Comparison of ENCODE assay signal across 13 mouse cellular contexts in the genomic region with DNA sequence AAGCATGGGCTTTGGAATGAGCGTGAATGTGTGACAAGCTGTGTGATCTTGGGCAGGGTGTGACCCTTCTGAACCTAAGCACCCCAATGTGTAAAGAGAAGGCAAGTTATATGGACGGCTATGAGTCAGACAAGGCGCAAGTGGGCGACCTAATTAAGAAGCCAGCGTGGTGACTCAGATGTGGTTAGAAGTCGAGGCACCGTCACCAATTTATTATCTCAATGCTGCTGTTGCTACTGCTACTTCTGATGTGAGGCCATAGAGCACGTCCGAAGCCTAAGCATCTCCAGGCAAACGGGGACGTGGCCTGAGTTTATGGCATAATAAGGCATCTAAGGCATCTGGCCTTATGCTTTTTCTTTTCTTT.
A peak's percentile ranks its signal among the peaks of the same experiment; 100 is the strongest.
DNase-seq lines count a peak whose midpoint lies in the region; ATAC-seq and TF ChIP-seq lines count a peak whose summit lies in the region.
"Had no signal": no experiment of that assay in that cellular context is flagged by ENCODE, and none has a peak within 500 bp of the region (broad histone marks: within the 10 kb centered on the region; RNA-seq: fewer than 3 reads in every experiment).

No protein-coding gene starts in this region.

- H3K4me3 ChIP-seq in thymus, adult 2 months (ENCODE audit: control insufficient read depth, insufficient read depth, low read length), result no peak overlapping the region
- H3K4me3 ChIP-seq in CH12.LX (replicated peaks in 1 of 3; ENCODE audit: low read depth in 2 of 3, low read length in 2 of 3, poor library complexity in 1 of 3), result no peak overlapping the region
- H3K4me3 ChIP-seq in olfactory bulb, adult 2 months (ENCODE audit: insufficient read depth, low read depth, low read length), result no peak overlapping the region
- H3K4me3 ChIP-seq in kidney, embryonic 16.5 days (ENCODE audit: low read length), result no peak overlapping the region
- H3K4me3 ChIP-seq: heart, embryonic 13.5 days; liver, embryonic 12.5 days had no signal

- no peak for TF ChIP-seq RAD21 in CH12.LX (IDR thresholded peaks at IDR 0.05; ENCODE audit: low read depth, low read length)

- peak overlapping the region; percentile 94 for H3K27ac ChIP-seq in thymus, adult 2 months (ENCODE audit: control insufficient read depth, insufficient read depth, low read length)
- H3K27ac ChIP-seq in CH12.LX (ENCODE audit: insufficient read depth, low read depth), result no peak overlapping the region
- H3K27ac ChIP-seq in olfactory bulb, adult 2 months (ENCODE audit: insufficient read depth, low read depth, low read length), result peak overlapping the region; percentile 60
- H3K27ac ChIP-seq in kidney, embryonic 16.5 days (ENCODE audit: low read length), result no peak overlapping the region
- H3K27ac ChIP-seq: heart, embryonic 13.5 days; liver, embryonic 12.5 days had no signal

- in situ Hi-C loops in CH12.LX (cut with MboI; ENCODE audit: low pct_ligation_motif_present, low pct_unique_long_range_greater_than_20kb, low sequenced_read_pairs), result no loop called here

- no peaks in the 10 kb centered on the region for H3K79me2 ChIP-seq in CH12.LX (replicated peaks; ENCODE audit: control insufficient read depth, extremely low read depth, insufficient read depth, poor library complexity, severe bottlenecking)

- no peak overlapping the region for H3K4me2 ChIP-seq in CH12.LX (ENCODE audit: insufficient read depth, low read depth, poor library complexity, severe bottlenecking)
- H3K4me2 ChIP-seq in kidney, embryonic 16.5 days (replicated peaks; ENCODE audit: low read depth, low read length), result no peak overlapping the region
- H3K4me2 ChIP-seq: heart, embryonic 13.5 days; liver, embryonic 12.5 days had no signal

- H3K9ac ChIP-seq in CH12.LX (ENCODE audit: insufficient read depth, low read depth), result no peak overlapping the region
- H3K9ac ChIP-seq in kidney, embryonic 16.5 days (replicated peaks; ENCODE audit: low read length), result no peak overlapping the region
- H3K9ac ChIP-seq: heart, embryonic 13.5 days; liver, embryonic 12.5 days had no signal

- H3K36me3 ChIP-seq in thymus, adult 2 months (ENCODE audit: control insufficient read depth, insufficient read depth, low read length), result no peaks in the 10 kb centered on the region
- no peaks in the 10 kb centered on the region for H3K36me3 ChIP-seq in CH12.LX (replicated peaks in 1 of 2; ENCODE audit: control insufficient read depth in 1 of 2, insufficient read depth in 1 of 2, low read length in 1 of 2)
- no peaks in the 10 kb centered on the region for H3K36me3 ChIP-seq in kidney, embryonic 16.5 days (ENCODE audit: insufficient read depth, low read length)
- H3K36me3 ChIP-seq: heart, embryonic 13.5 days; liver, embryonic 12.5 days had no signal

- TF ChIP-seq POLR2A in thymus, adult 2 months (IDR thresholded peaks at IDR 0.05; ENCODE audit: control insufficient read depth, extremely low read depth, insufficient read depth, low read length, poor library complexity), result no peak
- TF ChIP-seq POLR2A in CH12.LX (IDR thresholded peaks at IDR 0.05; ENCODE audit: low read depth, low read length), result no peak
- no peak for TF ChIP-seq POLR2A in olfactory bulb, adult 2 months (IDR thresholded peaks at IDR 0.05; ENCODE audit: insufficient read depth, low read depth, low read length)

- no peaks in the 10 kb centered on the region for H3K9me3 ChIP-seq in CH12.LX (replicated peaks; ENCODE audit: low read length)
- H3K9me3 ChIP-seq in kidney, embryonic 16.5 days (ENCODE audit: low read length), result no peaks in the 10 kb centered on the region
- H3K9me3 ChIP-seq: heart, embryonic 13.5 days; liver, embryonic 12.5 days had no signal

- H3K4me1 ChIP-seq in thymus, adult 2 months (replicated peaks; ENCODE audit: control insufficient read depth, insufficient read depth, low read length), result peaks cover 72% of the 10 kb centered on the region
- H3K4me1 ChIP-seq in CH12.LX (ENCODE audit: control insufficient read depth in 1 of 2, insufficient read depth in 2 of 2), result peaks cover 2 to 50% of the 10 kb centered on the region in 2 experiments; a peak in 3 of 4 replicates
- H3K4me1 ChIP-seq in olfactory bulb, adult 2 months (ENCODE audit: control insufficient read depth, insufficient read depth, low read length), result peaks cover 54% of the 10 kb centered on the region
- peaks cover 33% of the 10 kb centered on the region for H3K4me1 ChIP-seq in kidney, embryonic 16.5 days (ENCODE audit: insufficient read depth, low read length)

- DNase-seq in thymus, adult 2 months, result peak; percentile 22
- no peak for DNase-seq in thymus, postnatal 10 days (ENCODE audit: low spot score in 2 of 2)
- peak; percentile 15 for DNase-seq in CH12.LX (ENCODE audit: extremely low read depth)
- peak; percentile 11 for DNase-seq in c-Kit-positive CD71-positive TER-119-positive erythroid progenitor cells, embryonic 14.5 days (ENCODE audit: low spot score)
- no peak for DNase-seq in frontal cortex, postnatal 25 days (ENCODE audit: low spot score in 2 of 2)
- DNase-seq in urinary bladder, postnatal 10 days (ENCODE audit: low spot score), result no peak
- DNase-seq: adrenal gland, postnatal 10 days; cerebellum, adult 2 months; kidney, postnatal 4 days had no signal

- TF ChIP-seq CTCF in thymus, adult 2 months (IDR thresholded peaks at IDR 0.05; ENCODE audit: borderline replicate concordance, control insufficient read depth, extremely low read depth, insufficient read depth, low read length, poor library complexity), result no peak
- no peak for TF ChIP-seq CTCF in CH12.LX (conservative IDR thresholded peaks at IDR 0.05 in 1 of 2, IDR thresholded peaks at IDR 0.05 in 1 of 2; ENCODE audit: low read depth in 2 of 2, low read length in 2 of 2)
- TF ChIP-seq CTCF in olfactory bulb, adult 2 months (IDR thresholded peaks at IDR 0.05; ENCODE audit: insufficient read depth, low read depth, low read length), result no peak

- H3K27me3 ChIP-seq in thymus, adult 2 months (ENCODE audit: control insufficient read depth, insufficient read depth, low read length), result no peaks in the 10 kb centered on the region
- no peaks in the 10 kb centered on the region for H3K27me3 ChIP-seq in CH12.LX (replicated peaks)
- H3K27me3 ChIP-seq in kidney, embryonic 16.5 days (ENCODE audit: insufficient read depth, low read length), result no peaks in the 10 kb centered on the region
- H3K27me3 ChIP-seq: heart, embryonic 13.5 days; liver, embryonic 12.5 days had no signal

- dilution Hi-C loops in CH12.LX (cut with MboI; ENCODE audit: extremely low pct_ligation_motif_present, extremely low pct_unique_long_range_greater_than_20kb, low sequenced_read_pairs), result no loop called here

- 39% methylated on average over 11 of the region's 11 CpGs for WGBS in thymus, adult 2 months
- 35% methylated on average over 11 of the region's 11 CpGs for WGBS in olfactory bulb, adult 2 months
- 51% methylated on average over 11 of the region's 11 CpGs for WGBS in kidney, embryonic 16.5 days

- no peak for ATAC-seq in kidney, embryonic 16.5 days (ENCODE audit: low FRiP score, low TSS enrichment)
- ATAC-seq: liver, embryonic 12.5 days had no signal

- TF ChIP-seq EP300 in CH12.LX (IDR thresholded peaks at IDR 0.05; ENCODE audit: low read length), result no peak

TF ChIP-seq in CH12.LX, 34 proteins besides CTCF, POLR2A, EP300 and RAD21:
- TF ChIP-seq UBTF (IDR thresholded peaks at IDR 0.05; ENCODE audit: low read depth, low read length) (no peak), RCOR1 (conservative IDR thresholded peaks at IDR 0.05; ENCODE audit: low read depth, low read length) (no peak), ZMIZ1 (IDR thresholded peaks at IDR 0.05; ENCODE audit: low read depth, low read length) (no peak), ZNF384 (IDR thresholded peaks at IDR 0.05; ENCODE audit: low read depth, low read length) (no peak), SMC3 (IDR thresholded peaks at IDR 0.05; ENCODE audit: low read depth, low read length) (no peak), ELF1 (IDR thresholded peaks at IDR 0.05; ENCODE audit: low read depth, low read length) (no peak), NELFE (IDR thresholded peaks at IDR 0.05; ENCODE audit: low read depth, low read length) (no peak), MAFK (IDR thresholded peaks at IDR 0.05; ENCODE audit: insufficient replicate concordance, low read length) (no peak)

Comparison
In these comparisons a context has a peak if more than half of its experiments do, and no peak if none do; other contexts are left out.
1. DNase-seq: peak in thymus, adult 2 months (single experiment), CH12.LX (single experiment) and c-Kit-positive CD71-positive TER-119-positive erythroid progenitor cells, embryonic 14.5 days (single experiment); none in thymus, postnatal 10 days (0 of 2), frontal cortex, postnatal 25 days (0 of 2) and urinary bladder, postnatal 10 days (single experiment).
2. H3K27ac ChIP-seq: peak in thymus, adult 2 months (single experiment) and olfactory bulb, adult 2 months (single experiment); none in CH12.LX (single experiment) and kidney, embryonic 16.5 days (single experiment).